Mouse (Mus musculus) myocyte (in vitro differentiated cells): Measurements from ENCODE around the gene Tars.

Experiments
- MYOD1 ChIP-seq, 3 experiments: IDR thresholded peaks; one replicate each; pipeline ENCODE4 v1.6.1; 2011; ENCODE audit warnings: control low read depth in 2 of 3, low read depth in 2 of 3, mild to moderate bottlenecking in 2 of 3, moderate library complexity in 1 of 3; ENCODE audit not compliant: insufficient read length in 2 of 3, control insufficient read depth in 1 of 3
- POLR2A ChIP-seq: IDR thresholded peaks from one replicate; pipeline ENCODE4 v1.6.1; 2011; ENCODE audit warnings: low read depth, mild to moderate bottlenecking, control low read depth, moderate library complexity; ENCODE audit not compliant: insufficient read length
- POLR2AphosphoS2 ChIP-seq: IDR thresholded peaks from one replicate; pipeline ENCODE4 v1.6.1; 2011; ENCODE audit warnings: low read depth, control low read depth; ENCODE audit not compliant: insufficient read length
- USF1 ChIP-seq: IDR thresholded peaks from one replicate; pipeline ENCODE4 v1.6.1; 2011; ENCODE audit warnings: low read depth, mild to moderate bottlenecking, control low read depth, moderate library complexity

GRCm38 (mm10) chr15:11426899-11427298 lies 27.4 kb upstream of the Tars start:
- TF ChIP-seq POLR2A: no peak
- no peak for TF ChIP-seq USF1
- no peak for TF ChIP-seq POLR2AphosphoS2
- TF ChIP-seq MYOD1 (IDR thresholded peaks at IDR 0.05; ENCODE audit: control insufficient read depth in 1 of 3, insufficient read length in 2 of 3, low read depth in 2 of 3): no peak
